Mouse (Mus musculus) megakaryocyte, adult 5-6 weeks (primary cell): ENCODE results near the gene E130308A19Rik. TPM values are rescaled to one million over a fixed set of nuclear protein-coding genes. Genes with fewer than 3 reads are reported as not detected.
"Not testable (repeated sequence)": the region's sequence is repeated elsewhere in the genome, so short reads cannot be mapped to it uniquely, and the experiment has no call there.

ENCODE experiments used
- ATAC-seq: 2 replicates; pipeline ENCODE4 v1.8.0; 2016; ENCODE audit warnings: mild to moderate bottlenecking, inconsistent platforms; ENCODE audit not compliant: poor library complexity, severe bottlenecking
- total RNA-seq, 2 experiments: library from RNA; stranded (forward) in 1 of 2; stranded (reverse) in 1 of 2; fragments of 153-499, 151-499 nt in 1 of 2; fragments of 221-1000, 200-1000 nt in 1 of 2; gene quantifications; 2 replicates each; pipeline versions ENCODE4 v1.2.3 to v1.2.4; 2015 to 2017

The E130308A19Rik gene
- total RNA-seq, 2 experiments from 2014 or later, result 1.9 to 3.6 TPM

DNA sequence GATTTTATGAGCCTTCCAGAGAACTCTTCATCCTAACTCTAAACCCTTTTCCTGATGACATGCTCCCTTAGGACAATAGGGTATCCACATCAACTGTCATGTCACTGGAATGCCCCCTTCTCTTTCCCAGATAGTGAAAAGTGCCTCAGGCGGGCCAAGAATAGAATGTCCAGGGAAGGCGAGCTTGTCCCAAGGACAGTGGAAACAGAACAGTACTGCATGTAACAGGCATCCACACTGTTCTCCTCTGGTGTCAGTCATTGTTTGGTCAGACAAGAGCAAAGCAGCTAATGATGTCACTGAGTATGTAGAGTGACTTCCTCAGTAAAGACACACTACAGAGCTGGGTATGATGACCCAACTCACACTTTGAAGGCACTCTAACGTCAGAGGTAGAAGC lies 151.8 kb downstream of the E130308A19Rik start:
- no peak for ATAC-seq

DNA sequence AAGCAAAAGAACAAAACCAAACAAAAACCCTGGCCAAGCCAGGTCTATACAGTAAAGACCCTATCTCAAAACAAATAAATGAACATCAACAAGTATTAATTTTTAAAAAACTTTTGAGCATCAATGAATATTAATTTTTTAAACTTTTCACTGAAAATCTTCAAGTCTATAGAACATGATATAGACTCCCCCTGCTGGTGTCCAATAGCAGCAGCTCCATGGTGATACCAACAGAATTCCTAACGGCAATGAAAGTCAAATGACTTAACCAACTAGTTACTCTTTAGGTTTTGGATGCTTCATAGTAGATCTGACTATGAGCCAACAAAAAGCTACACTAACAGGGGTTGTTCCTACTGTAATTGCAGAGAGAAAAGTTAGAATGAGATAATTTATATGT lies 154.6 kb downstream of the E130308A19Rik start:
- no peak for ATAC-seq

DNA sequence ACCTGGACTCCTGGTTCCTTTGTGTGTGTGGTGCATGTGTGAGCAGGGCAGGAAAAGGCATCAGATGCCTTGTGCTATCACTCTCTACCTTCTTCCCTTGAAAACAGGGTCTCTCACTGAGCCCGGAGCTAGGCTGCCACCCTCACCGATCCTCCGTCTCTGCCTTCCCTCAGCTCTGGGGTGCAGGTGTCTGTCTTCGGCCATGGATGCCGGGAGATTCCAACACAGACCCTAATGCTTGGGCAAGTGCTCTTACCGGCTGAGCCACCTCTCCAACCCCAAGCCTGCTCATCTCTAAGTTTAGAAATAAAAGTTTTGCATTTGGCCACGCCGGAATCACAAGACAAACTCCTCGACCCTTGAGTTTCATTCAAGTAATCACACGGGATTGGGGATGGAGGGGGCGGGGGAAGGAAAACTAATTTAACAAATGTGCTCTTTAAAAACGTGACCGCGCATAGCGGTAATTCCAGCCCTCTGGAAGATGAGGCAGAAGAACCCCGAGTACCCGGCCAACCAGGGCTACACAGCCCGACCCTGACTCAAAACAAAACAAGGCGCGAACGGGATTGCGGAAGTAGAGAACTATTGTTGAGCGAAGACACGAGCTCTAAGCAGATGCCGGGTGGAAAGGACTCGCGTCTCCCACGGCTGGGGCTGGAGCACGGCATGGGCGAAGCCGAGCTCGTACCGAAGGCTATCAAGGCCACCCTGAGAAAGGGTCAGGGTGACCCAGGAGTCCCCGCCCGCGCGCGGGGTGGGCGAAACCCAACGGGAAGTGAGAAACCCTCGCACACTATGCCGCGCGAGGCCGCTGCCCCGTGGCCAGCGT lies 157.1 kb downstream of the E130308A19Rik start:
- peak; percentile 59 for ATAC-seq

DNA sequence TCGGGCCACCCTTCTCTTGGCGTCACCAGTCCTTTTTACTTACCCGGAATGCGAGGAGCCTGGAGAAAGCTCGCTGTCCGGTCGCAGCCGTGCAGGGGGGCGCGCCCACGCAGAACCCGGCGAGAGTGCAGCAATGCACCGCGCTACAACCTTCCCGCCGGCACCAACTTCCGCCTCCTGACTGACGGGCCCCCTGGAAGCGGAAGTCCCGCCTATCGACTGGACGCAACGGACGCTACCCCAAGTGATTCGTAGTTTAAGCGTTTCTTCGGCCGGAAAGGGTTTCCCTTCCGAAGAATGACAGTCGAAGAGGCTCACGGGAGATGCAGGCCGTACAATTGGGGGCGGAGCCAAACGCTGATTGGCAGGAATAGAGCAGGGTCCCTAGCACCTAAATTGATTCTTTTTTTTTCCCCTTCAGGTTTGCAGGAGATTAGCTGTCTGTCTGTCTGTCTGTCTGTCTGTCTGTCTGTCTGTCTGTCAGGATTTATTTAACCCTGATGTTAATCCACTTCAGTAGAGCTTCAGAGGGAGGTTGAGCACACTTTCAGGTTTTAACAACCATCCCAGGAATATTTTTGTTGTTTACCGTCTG lies 157.8 kb downstream of the E130308A19Rik start:
- ATAC-seq, result peak; percentile 97

DNA sequence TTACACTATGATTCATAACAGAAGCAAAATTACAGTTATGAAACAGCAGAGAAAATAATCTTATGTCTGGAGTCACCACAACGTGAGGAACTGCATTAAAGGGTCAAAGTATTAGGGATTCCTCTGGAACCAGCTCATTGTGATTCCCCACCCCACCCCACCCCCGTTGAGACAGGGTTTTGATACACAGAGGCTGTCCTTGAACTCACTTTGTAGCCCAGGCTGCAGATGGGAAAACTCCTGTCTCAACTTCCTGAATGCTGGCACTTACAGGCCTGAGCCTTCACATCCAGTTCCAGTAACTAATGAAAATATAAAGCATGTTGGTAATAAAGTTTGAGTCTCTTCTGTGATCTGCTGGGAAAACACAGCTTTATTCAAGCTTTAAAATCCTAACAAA lies 159.4 kb downstream of the E130308A19Rik start:
- no peak for ATAC-seq

DNA sequence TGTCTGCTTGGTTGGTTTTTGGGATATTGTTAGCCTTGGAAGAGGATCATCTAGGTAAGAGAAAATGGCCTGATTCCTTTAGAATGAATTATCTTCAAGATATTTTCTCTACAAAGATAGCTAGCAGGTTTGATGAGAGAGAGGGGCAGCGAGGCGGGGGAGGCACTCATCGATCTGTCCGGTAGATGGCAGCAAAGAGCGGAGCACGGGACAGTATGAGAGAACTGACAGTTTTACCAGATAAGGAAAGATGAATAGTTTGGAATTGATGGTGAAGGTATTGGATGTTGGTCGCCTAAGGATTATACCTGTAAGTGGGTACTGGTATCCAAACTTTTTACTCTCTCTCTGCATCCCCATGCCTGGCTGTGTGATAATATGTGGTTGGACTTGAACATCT lies 160.7 kb downstream of the E130308A19Rik start:
- ATAC-seq, result peak; percentile 43

DNA sequence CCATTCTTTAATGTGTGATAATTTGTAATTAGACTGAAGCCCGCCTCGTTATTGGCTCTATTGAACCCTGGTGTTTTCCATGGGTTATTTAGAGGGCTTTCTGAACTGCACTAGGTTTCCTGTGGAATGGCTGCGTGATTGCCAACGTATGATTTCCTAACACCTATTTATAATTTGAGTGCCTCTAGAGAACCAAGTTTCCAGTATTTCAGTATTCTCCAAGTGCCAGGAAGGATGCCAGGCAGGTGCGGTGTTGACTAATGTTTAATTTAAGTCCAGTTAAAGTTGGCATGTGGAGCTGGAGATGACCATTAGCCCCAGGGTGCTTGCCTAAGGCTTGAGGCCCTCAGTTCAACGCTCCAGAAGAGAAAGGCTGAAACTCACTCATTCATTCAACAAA lies 161.1 kb downstream of the E130308A19Rik start:
- ATAC-seq, result no peak

DNA sequence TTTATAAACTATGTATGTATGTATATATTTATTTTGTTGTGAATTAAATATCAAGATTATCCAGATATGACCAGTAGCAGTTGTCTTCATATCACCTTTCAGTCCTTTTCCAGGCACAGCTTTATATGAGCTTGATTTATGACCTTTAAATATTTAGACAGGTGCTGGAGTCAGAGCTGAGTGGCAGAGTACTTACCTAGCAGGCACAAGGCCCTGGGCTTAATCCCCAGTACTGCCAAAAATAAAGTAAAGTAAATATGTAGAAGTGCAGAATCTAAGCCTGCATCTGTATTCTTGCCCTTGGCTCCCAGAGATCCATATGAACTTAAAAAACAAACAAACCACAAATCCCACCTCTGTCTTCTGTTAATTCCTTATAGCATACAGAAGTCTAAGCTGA lies 163.0 kb downstream of the E130308A19Rik start:
- no peak for ATAC-seq

DNA sequence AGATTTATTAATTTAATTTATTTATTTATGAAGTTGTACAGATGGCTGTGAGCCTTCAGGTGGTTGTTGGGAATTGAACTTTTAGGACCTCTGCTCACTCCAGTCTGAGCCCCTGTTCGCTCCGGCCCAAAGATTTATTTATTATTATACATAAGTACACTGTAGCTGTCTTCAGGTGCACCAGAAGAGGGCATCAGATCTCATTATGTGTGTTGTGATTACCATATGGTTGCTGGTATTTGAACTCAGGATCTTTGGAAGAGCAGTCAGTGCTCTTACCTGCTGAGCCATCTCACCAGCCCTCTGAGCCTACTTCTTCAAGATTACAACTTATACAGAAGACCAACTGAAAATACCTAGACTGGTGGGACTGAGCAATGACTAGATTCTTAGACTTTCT lies 167.6 kb downstream of the E130308A19Rik start:
- not testable (repeated sequence) for ATAC-seq

DNA sequence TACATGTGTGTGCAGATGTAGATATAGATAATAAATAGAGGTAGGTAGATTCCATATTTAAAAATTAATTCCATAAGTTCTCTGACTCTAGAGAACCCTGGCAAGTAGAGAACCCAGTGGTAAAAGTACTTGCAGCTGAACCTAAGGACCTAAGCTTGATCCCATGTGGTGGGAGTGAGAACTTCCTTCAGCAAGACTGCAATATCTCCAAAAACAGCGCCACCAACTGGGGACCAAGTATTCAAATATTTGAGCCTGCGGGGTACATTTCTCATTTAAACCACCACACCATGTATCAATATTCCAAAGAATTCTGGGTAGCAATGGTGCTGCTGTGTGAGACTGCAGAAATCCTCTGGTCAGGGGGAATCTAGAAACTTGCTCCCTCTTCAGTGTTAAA lies 168.1 kb downstream of the E130308A19Rik start:
- no peak for ATAC-seq

DNA sequence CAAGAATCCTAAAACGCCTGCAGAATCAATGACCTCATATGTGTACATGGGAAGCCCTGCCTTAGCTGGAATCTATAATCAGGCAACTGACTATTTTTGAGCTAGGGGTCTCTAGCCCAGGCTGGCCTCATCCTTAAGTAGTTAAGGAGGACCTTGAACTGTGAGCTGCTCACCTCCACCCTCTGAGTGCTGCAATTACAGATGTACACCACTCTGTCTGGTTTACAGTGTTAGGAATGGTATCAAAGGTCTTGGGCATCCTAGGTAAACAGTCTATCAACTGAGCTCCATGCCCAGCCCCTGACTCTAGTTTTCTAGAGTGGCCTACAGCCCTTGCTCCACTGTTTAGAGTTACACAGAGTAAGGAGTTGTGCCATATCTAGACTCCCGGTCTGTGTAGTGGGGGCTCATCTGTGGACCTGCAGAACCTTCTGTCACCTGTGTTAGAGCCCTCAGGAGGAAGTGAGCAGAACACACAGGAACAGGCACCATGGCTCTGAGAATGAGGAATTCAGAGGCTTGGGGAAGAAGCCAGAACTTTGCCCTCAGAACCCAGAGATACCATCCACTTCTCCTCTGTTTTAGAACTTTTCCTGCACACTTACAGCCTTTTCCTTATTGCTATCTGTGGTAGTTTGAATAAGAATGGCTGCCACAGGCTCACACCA lies 169.9 kb downstream of the E130308A19Rik start:
- ATAC-seq, result peak; percentile 56

DNA sequence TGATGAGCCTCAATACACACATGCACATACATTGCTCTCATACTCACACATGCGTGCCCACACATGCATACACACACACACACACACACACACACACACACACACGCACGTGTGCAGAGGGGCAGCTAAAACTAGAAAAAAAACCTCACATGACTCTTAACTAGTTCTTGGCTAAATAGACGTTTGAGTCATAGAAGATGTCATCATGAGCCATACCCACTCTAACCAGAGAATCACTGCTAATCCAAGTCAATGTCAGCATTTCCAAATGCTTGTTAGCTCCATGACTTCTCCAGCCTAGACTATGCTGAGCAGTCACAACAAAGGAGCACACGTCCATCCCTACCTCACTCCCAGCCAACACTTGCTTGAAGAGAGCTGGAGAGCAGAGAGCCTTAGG lies 174.2 kb downstream of the E130308A19Rik start:
- no peak for ATAC-seq

DNA sequence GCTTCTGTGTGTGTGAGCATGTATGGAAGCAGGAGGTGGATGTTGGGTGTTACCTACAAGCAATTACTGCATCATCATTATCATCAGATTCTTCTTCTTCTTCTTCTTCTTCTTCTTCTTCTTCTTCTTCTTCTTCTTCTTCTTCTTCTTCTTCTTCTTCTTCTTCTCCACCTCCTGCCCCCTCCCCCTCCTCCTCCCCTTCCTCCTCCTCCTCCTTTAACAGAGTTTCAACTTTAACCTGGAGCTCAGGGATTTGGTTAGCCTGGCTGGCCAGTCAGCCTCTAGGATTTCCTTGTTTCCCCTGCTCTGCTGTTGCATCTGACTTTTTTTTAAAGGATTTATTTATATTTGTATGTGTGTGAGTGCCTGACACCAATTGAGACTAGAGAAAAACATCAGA lies 175.5 kb downstream of the E130308A19Rik start, which contains the start of gene Inip:
Inip (minus strand) TSS at position 101 of the 400 bp plus-strand sequence.
- ATAC-seq, result no peak

DNA sequence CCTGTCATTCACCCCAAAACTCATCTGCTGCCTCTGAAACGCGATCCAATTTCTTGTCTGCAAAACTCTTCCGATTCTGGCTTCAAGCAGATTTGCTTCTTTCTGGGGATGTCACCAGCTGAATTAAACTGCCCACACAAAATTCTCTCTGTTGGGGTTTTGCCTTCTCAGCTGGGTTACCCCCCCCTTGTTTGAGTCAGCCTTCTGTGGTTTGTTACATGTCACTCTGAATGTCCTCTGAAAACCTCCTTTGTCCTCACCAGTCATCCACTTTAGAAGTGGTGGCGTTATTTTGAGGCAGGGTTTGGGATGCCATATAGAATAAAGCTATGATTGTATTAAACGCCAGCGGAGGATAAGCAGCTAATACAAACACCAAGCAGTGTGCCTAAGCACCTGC lies 176.1 kb downstream of the E130308A19Rik start:
- no peak for ATAC-seq

DNA sequence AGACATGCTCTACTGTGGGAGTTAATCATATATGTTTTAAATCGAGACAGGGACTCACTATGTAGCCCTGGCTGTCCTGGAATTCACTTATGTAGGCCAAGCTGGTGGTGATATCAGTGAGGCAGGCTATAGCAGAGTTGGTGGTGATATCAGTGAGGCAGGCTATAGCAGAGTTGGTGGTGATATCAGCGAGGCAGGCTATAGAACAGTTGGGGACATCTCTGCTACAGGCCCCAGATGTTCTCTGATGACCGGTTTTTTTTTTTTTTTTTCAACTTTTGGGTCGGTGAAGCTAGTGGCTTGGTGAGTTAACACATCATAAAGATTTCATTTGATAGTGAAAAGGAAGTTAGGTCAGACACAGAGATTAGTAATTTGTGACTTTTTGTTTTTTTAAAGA lies 176.8 kb downstream of the E130308A19Rik start:
- ATAC-seq, result no peak

DNA sequence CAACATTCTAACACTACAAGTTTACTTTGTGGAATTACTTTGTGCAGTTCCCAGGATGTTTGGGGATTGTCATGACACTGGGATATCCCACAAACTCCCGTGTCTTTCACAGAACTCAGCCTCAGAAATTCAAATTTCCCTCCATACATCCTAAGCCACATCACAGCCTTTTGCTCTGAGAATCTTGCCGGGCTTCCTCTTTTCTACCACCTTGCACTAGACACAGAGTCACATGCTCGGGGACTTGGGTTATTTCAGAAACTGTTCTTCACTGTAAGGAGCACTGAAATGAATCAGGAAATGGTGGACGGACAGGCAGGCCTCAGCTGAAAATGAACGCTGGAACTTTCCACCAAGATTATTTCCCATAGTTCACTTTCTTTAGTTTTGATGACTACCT lies 177.3 kb downstream of the E130308A19Rik start:
- peak; percentile 69 for ATAC-seq

DNA sequence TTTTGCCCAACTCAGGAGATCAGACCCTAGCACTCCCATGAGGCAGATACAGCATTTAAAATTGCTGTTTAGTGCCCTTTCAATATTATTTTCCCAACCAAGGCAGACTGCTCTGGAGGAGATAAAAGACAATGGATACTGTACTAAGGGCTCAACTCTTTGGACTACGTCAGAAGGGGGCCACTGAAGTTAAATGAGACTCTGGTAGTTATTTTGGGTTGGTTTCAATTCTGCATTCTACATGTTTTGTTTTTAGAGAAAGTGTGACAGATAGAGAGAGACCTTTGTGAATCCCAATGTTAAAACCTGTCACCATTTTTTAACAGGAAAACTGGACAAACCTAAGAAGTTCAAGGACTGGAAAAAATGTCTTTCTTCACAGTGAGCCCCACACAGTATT lies 178.7 kb downstream of the E130308A19Rik start:
- no peak for ATAC-seq

DNA sequence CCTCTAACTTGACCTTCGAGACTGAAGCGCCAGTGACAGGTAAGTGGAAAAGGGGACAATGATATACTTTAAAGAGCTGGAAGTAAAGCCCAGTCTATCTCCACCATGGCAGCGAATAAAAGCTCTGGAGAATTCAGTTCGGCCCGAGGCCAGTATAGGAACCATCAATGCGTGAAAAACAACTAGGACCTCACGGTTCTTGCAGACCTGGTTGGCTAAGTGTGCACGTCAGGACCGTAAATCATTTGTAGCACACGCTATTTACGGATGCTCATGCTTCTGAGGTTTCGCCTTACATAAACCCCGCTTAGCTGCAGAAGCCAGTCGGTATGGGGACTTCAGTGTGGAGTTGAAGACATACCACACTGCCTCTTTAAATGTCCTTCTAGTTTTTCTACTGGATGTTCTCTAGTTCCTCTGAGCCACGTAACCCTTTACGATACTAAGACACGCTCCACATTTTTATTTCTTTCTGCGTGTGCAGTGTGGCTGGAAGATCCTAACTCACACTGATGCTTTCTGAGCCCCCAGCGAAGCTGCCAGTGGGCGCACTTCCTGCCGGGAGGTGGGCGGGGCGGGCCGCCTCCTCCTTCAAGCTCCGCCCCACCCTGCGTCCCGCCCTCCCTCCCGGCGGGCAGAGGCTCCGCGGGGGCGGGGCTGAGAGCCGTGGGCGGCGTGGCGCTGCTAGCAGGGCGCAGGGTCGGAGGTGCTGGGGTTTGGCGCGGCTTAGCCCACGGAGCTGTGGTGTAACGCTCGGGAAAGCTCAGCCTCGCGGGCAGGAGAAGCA lies 179.4 kb downstream of the E130308A19Rik start, which contains the start of gene Snx30:
Snx30 (plus strand) TSS at position 660 of the 787 bp plus-strand sequence.
- peak; percentile 63 for ATAC-seq

DNA sequence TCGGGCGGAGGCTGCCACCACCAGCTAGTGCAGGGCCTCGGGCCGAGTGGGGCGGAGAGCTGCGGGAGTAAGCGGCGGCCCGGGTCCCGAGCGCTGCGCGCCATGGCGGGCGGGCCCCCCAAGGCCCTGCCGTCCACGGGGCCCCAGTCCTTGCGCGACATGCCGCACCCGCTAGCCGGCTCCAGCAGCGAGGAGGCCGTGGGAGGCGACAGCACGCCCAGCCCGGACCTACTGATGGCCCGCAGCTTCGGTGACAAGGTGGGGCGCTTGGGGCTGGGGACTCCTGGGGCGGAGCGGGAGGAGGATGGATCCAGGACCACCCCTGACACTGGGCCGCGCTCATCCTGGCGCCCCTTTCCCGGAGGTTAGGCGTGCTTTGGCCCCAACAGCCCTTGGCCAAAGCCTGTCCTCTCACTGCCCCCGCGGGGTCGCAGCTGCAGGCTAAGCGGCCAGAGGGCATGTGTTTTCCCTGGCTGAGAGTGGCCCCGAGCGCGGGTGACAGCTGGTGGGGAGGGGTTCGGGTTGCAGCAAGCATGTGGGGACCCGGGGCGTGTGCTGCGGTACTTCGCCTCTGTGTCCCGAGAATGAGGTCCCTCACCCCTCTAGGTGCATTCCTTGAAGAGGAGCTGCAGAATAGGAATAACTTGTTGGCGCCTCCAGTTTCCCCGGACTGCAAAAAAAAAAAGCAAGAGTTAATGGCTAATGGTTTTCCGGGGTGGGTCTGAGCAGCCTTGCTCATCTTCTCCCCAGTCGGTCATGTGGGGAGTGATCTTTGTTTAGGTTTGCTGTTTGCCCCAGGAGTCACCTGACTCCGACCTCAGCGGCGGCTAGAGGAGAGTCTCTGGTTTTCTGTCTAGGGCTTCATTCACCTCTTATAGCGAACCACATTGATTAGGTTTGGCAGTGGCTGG lies 180.2 kb downstream of the E130308A19Rik start:
- peak; percentile 43 for ATAC-seq

DNA sequence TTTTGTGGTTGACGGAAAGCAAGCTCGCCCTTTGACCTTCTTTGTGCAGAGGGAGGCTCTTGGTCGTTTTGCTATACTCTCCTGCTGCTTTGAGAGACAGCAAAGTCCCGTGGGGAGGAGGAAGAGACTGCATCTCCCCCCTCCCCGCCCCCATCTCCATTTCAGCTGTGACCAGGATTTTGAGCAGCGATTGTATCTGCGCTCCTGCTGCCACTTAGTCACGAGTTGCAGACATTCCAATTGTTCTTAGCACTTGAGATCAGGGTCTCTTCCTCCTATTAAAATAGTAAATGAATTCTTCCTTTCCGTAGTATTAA lies 180.8 kb downstream of the E130308A19Rik start:
- ATAC-seq, result no peak
